Mouse (Mus musculus): Measurements from ENCODE around the gene Neurl4. TPM values are rescaled to one million over a fixed set of nuclear protein-coding genes. Genes with fewer than 3 reads are reported as not detected.

Gene Neurl4
- polyA plus RNA-seq, 1 experiment = 16.9 TPM

DNA sequence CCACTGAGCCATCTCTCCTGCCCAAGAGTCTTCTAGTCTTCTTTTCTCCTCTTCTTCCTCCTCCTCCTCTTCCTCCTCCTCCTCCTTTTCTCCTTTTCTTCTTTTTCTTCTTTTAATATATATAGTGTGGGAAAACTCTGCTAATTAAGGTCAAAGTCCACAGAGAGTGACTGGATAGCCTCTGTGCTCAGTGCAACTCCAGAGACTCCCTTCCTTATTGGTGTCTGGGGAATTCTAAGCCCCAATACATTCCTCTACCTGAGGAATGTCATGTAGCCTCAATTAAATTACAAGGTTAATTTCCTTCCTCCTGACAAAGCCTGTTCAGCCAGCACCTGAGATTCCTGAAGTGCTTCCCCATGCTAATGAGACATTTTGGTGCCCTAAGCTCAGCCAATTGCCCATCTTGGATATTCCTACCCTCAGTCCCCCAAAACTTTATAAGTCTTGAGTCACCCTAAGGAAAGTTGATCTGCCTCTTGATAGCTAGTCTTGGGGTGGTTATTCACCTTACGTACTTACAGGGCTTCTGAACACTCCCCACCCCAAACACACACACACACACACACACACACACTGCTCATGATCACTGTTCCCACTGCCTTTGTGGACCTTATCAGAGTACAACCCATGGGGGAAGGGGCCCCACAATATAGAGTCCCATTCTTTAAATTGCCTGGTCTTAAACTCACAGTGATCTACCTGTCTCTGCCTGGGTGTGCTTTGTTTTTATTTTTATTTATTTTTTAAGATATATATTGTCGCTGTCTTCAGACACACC is 30.4 kb upstream of the Neurl4 start:
- TF ChIP-seq POLR2A (IDR thresholded peaks at IDR 0.05; ENCODE audit: borderline replicate concordance, low read depth, low read length) (no peak), CTCF (IDR thresholded peaks at IDR 0.05; ENCODE audit: low read depth, low read length) (no peak)
- Histone ChIP-seq H3K4me1 (ENCODE audit: control insufficient read depth, insufficient read depth, low read length) (no peaks in the 10 kb centered on the region), H3K4me3 (ENCODE audit: insufficient read depth, low read length) (no peak overlapping the region), H3K27ac (ENCODE audit: insufficient read depth, low read depth, low read length) (no peak overlapping the region)

DNA sequence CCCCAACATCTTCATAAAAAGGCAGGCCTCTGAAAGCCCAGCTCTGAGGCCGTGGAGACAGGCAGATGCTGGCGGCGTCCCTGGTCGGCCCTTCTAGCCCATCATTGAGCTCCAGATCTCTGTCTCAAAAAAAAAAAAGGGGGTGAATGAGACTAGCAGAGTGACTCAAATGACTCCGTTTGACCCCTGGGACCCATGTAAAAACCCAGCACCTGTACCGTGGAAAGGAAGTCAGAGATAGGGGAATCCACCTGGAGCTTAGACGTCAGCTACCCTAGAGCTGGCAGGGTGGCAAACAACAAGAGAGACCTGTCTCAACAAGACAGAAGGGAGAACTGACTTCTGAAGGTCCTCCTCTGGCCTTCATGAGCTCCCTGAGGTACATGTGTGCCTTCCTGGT is 29.1 kb upstream of the Neurl4 start:
- no peak for TF ChIP-seq POLR2A (IDR thresholded peaks at IDR 0.05; ENCODE audit: borderline replicate concordance, low read depth, low read length)
- TF ChIP-seq CTCF (IDR thresholded peaks at IDR 0.05; ENCODE audit: low read depth, low read length) = no peak
- Histone ChIP-seq H3K4me1 (ENCODE audit: control insufficient read depth, insufficient read depth, low read length) (no peaks in the 10 kb centered on the region), H3K27ac (ENCODE audit: insufficient read depth, low read depth, low read length) (no peak overlapping the region), H3K4me3 (ENCODE audit: insufficient read depth, low read length) (no peak overlapping the region)

GRCm38 (mm10) chr11:69872451-69872850 is 28.4 kb upstream of the Neurl4 start:
- no peak overlapping the region for H3K27ac ChIP-seq (ENCODE audit: insufficient read depth, low read depth, low read length)
- no peak for TF ChIP-seq POLR2A (IDR thresholded peaks at IDR 0.05; ENCODE audit: borderline replicate concordance, low read depth, low read length)
- no peak for TF ChIP-seq CTCF (IDR thresholded peaks at IDR 0.05; ENCODE audit: low read depth, low read length)
- H3K4me1 ChIP-seq (ENCODE audit: control insufficient read depth, insufficient read depth, low read length) = no peaks in the 10 kb centered on the region
- no peak overlapping the region for H3K4me3 ChIP-seq (ENCODE audit: insufficient read depth, low read length)

- no peak overlapping the region for H3K27ac ChIP-seq (ENCODE audit: insufficient read depth, low read depth, low read length)
- H3K4me1 ChIP-seq (ENCODE audit: control insufficient read depth, insufficient read depth, low read length) = peaks cover 4% of the 10 kb centered on the region; the same call in 1 of the 2 replicates
- no peak overlapping the region for H3K4me3 ChIP-seq (ENCODE audit: insufficient read depth, low read length)
- TF ChIP-seq CTCF (IDR thresholded peaks at IDR 0.05; ENCODE audit: low read depth, low read length) = no peak
- no peak for TF ChIP-seq POLR2A (IDR thresholded peaks at IDR 0.05; ENCODE audit: borderline replicate concordance, low read depth, low read length)
These were observed 24.7 kb upstream of the Neurl4 start for GRCm38 (mm10) chr11:69876186-69876585.

DNA sequence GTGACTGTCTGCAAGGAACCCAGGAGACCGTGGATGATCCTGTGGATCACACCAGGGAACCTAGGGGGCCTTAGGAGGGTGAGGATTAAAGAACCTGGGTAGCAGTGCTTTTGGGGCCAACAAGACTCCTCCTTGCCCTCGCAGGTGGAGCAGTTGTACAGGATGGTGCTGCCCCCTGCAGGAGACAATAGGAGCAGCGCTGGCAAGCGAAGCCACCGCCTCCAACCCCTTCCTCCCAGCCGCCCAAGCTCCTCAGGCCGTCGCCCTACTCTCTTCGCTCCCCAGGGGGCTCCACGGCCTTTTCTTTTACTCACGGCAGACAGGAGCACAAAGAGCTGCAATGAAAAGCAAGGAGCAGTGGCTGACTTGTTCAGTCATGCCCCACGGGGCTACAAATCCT is 24.0 kb upstream of the Neurl4 start:
- Histone ChIP-seq H3K27ac (ENCODE audit: insufficient read depth, low read depth, low read length) (no peak overlapping the region), H3K4me3 (ENCODE audit: insufficient read depth, low read length) (no peak overlapping the region), H3K4me1 (ENCODE audit: control insufficient read depth, insufficient read depth, low read length) (peaks cover 8% of the 10 kb centered on the region)
- TF ChIP-seq CTCF (IDR thresholded peaks at IDR 0.05; ENCODE audit: low read depth, low read length) (peak; percentile 61), POLR2A (IDR thresholded peaks at IDR 0.05; ENCODE audit: borderline replicate concordance, low read depth, low read length) (no peak)

- TF ChIP-seq CTCF (IDR thresholded peaks at IDR 0.05; ENCODE audit: low read depth, low read length) = no peak
- TF ChIP-seq POLR2A (IDR thresholded peaks at IDR 0.05; ENCODE audit: borderline replicate concordance, low read depth, low read length) = no peak
- no peak within 1 kb of the TSS for H3K27ac ChIP-seq (ENCODE audit: insufficient read depth, low read depth, low read length)
- peaks cover 8% of the 10 kb centered on the region for H3K4me1 ChIP-seq (ENCODE audit: control insufficient read depth, insufficient read depth, low read length)
- no peak within 1 kb of the TSS for H3K4me3 ChIP-seq (ENCODE audit: insufficient read depth, low read length)
These were observed 23.0 kb upstream of the Neurl4 start, which contains the start of gene Tmem95 for GRCm38 (mm10) chr11:69877878-69878277. TSS of gene Tmem95 (minus strand) at chr11:69878018.

- H3K27ac ChIP-seq (ENCODE audit: insufficient read depth, low read depth, low read length) = no peak overlapping the region
- TF ChIP-seq POLR2A (IDR thresholded peaks at IDR 0.05; ENCODE audit: borderline replicate concordance, low read depth, low read length) = no peak
- no peak for TF ChIP-seq CTCF (IDR thresholded peaks at IDR 0.05; ENCODE audit: low read depth, low read length)
These were observed 22.5 kb upstream of the Neurl4 start for GRCm38 (mm10) chr11:69878399-69878798.

DNA sequence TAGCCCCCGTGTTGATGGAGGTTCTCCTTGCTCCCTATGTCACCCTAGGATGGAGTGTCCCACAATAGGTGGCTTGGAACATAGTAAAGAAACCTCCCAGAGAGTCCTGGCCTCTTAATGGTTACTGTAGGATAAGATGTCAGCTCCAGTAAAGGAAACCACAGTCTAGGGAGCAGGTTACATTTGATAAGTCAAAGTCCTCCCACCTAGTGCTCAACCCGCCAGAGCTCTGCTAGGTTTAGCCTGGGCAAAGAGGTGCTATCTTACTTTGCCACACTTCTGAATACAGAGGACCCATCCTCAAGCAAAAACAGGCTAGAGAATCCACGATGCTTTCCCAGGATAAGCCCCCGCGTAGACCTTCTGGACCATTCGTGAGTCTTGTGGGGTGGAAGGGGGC is 21.9 kb upstream of the Neurl4 start:
- Histone ChIP-seq H3K27ac (ENCODE audit: insufficient read depth, low read depth, low read length) (no peak overlapping the region), H3K4me1 (ENCODE audit: control insufficient read depth, insufficient read depth, low read length) (peaks cover 8% of the 10 kb centered on the region), H3K4me3 (ENCODE audit: insufficient read depth, low read length) (no peak overlapping the region)
- TF ChIP-seq CTCF (IDR thresholded peaks at IDR 0.05; ENCODE audit: low read depth, low read length) (no peak), POLR2A (IDR thresholded peaks at IDR 0.05; ENCODE audit: borderline replicate concordance, low read depth, low read length) (no peak)

More at GRCm38 (mm10) chr11:69878399-69878798, 22.5 kb upstream of the Neurl4 start:
- H3K4me3 ChIP-seq (ENCODE audit: insufficient read depth, low read length) = no peak overlapping the region
- H3K4me1 ChIP-seq (ENCODE audit: control insufficient read depth, insufficient read depth, low read length) = peaks cover 8% of the 10 kb centered on the region

GRCm38 (mm10) chr11:69879711-69880110 is 21.2 kb upstream of the Neurl4 start:
- H3K4me1 ChIP-seq (ENCODE audit: control insufficient read depth, insufficient read depth, low read length) = peaks cover 11% of the 10 kb centered on the region
- no peak for TF ChIP-seq CTCF (IDR thresholded peaks at IDR 0.05; ENCODE audit: low read depth, low read length)
- no peak overlapping the region for H3K4me3 ChIP-seq (ENCODE audit: insufficient read depth, low read length)
- H3K27ac ChIP-seq (ENCODE audit: insufficient read depth, low read depth, low read length) = no peak overlapping the region

GRCm38 (mm10) chr11:69880506-69880852 is 20.4 kb upstream of the Neurl4 start:
- Histone ChIP-seq H3K27ac (ENCODE audit: insufficient read depth, low read depth, low read length) (peak overlapping the region; percentile 26), H3K4me3 (ENCODE audit: insufficient read depth, low read length) (peak overlapping the region; percentile 62), H3K4me1 (ENCODE audit: control insufficient read depth, insufficient read depth, low read length) (peaks cover 11% of the 10 kb centered on the region)
- TF ChIP-seq CTCF (IDR thresholded peaks at IDR 0.05; ENCODE audit: low read depth, low read length) (0 out of 2 replicates have a peak, but pooled peaks have one; percentile 10), POLR2A (IDR thresholded peaks at IDR 0.05; ENCODE audit: borderline replicate concordance, low read depth, low read length) (no peak)
